Mouse (Mus musculus) liver, embryonic 11.5 days (tissue): Measurements from ENCODE around the gene Irf2bpl. TPM values are rescaled to one million over a fixed set of nuclear protein-coding genes. Genes with fewer than 3 reads are reported as not detected.

Experiments used
- ATAC-seq: fragments of 200-750 bp; cut with Nextera tagmentation; replicated peaks from 2 replicates; pipeline ENCODE4 v1.8.0; 2017; ENCODE audit warnings: moderate number of reproducible peaks, mild to moderate bottlenecking, moderate TSS enrichment, moderate library complexity; ENCODE audit not compliant: low FRiP score
- DNase-seq: peaks from one replicate; pipeline ENCODE4 v3.0.0-alpha.2; 2017; ENCODE audit warnings: low spot score
- H3K27ac ChIP-seq: fragments of 300-500 bp; sonication (generic); 2 replicates; pipeline ENCODE4 v1.5.1; 2014; ENCODE audit warnings: mild to moderate bottlenecking, low read depth, low read length, control low read depth
- H3K27me3 ChIP-seq: fragments of 300-500 bp; sonication (generic); replicated peaks from 2 replicates; pipeline ENCODE4 v1.6.1; 2014; ENCODE audit warnings: low read length, mixed read lengths; ENCODE audit not compliant: control insufficient read depth, insufficient read depth
- H3K36me3 ChIP-seq: fragments of 300-500 bp; sonication (generic); 2 replicates; pipeline ENCODE4 v1.6.1; 2014; ENCODE audit warnings: mild to moderate bottlenecking, low read length, moderate library complexity, mixed read lengths; ENCODE audit not compliant: control insufficient read depth, insufficient read depth
- H3K4me1 ChIP-seq: fragments of 300-500 bp; sonication (generic); replicated peaks from 2 replicates; pipeline ENCODE4 v1.6.1; 2014; ENCODE audit warnings: low read length, mixed read lengths; ENCODE audit not compliant: control insufficient read depth, insufficient read depth
- H3K4me2 ChIP-seq: fragments of 300-500 bp; sonication (generic); 2 replicates; pipeline ENCODE4 v1.6.1; 2014; ENCODE audit warnings: mild to moderate bottlenecking, control low read depth, moderate library complexity
- H3K4me3 ChIP-seq: fragments of 300-500 bp; sonication (generic); 2 replicates; pipeline ENCODE4 v1.5.1; 2014; ENCODE audit warnings: low read depth, low read length, control low read depth
- H3K9ac ChIP-seq: fragments of 300-500 bp; sonication (generic); 2 replicates; pipeline ENCODE4 v1.6.1; 2014; ENCODE audit warnings: low read depth, low read length, control low read depth
- H3K9me3 ChIP-seq: fragments of 300-500 bp; sonication (generic); 2 replicates; pipeline ENCODE4 v1.6.1; 2016; ENCODE audit warnings: low read length, inconsistent platforms, mixed read lengths; ENCODE audit not compliant: control insufficient read depth
- WGBS: fragments of 180-500 bp; shearing (Covaris S2); extraction: QIAGEN DNeasy Blood & Tissue Kit; methylation state at CpG from one replicate; pipeline ENCODE4 v1.1.7; 2014; 5-methylcytosine and 5-hydroxymethylcytosine counted together
- polyA plus RNA-seq: library from polyadenylated mRNA; unstranded; fragments of >200 nt; fragmentation: Nextera tagmentation; extraction: Ambion mirVana; gene quantifications from 2 replicates; pipeline ENCODE4 v1.2.1, GENCODE M21; 2014

Irf2bpl gene
- polyA plus RNA-seq, 1 experiment from 2014 or later = 9.7 TPM

- DNase-seq = no peak
- Histone ChIP-seq H3K4me2 (peak overlapping the region; percentile 96), H3K9ac (no peak overlapping the region)
These were observed 11.3 kb upstream of the Irf2bpl start for GRCm38 (mm10) chr12:86895703-86896409.

GRCm38 (mm10) chr12:86894841-86895428 is 10.3 kb upstream of the Irf2bpl start:
- DNase-seq (peak; percentile 55), ATAC-seq (peak; percentile 25; the same call in 1 of the 2 replicates)
- H3K9ac ChIP-seq = peak overlapping the region; percentile 70
- peak overlapping the region; percentile 41 for H3K4me3 ChIP-seq
- H3K4me1 ChIP-seq = peaks cover 75% of the 10 kb centered on the region
- H3K9me3 ChIP-seq = no peaks in the 10 kb centered on the region
- H3K36me3 ChIP-seq = no peaks in the 10 kb centered on the region
- 4% methylated on average over 12 of the region's 12 CpGs for WGBS
- H3K27ac ChIP-seq = peak overlapping the region; percentile 96
- H3K27me3 ChIP-seq = 0 out of 2 replicates have a peak, but pooled peaks cover 3% of the 10 kb centered on the region
- peak overlapping the region; percentile 96 for H3K4me2 ChIP-seq

More at GRCm38 (mm10) chr12:86895703-86896409, 11.3 kb upstream of the Irf2bpl start:
- Histone ChIP-seq H3K4me1 (peaks cover 67% of the 10 kb centered on the region), H3K4me3 (no peak overlapping the region), H3K36me3 (no peaks in the 10 kb centered on the region), H3K27ac (peak overlapping the region; percentile 96; the same call in 1 of the 2 replicates), H3K27me3 (0 out of 2 replicates have a peak, but pooled peaks cover 3% of the 10 kb centered on the region), H3K9me3 (no peaks in the 10 kb centered on the region)
- 58% methylated on average over 4 of the region's 4 CpGs for WGBS
- no peak for ATAC-seq

- peak overlapping the region; percentile 96 for H3K4me2 ChIP-seq
- ATAC-seq (peak; percentile 84), DNase-seq (peak; percentile 88)
- 0 out of 2 replicates have a peak, but pooled peaks cover 3% of the 10 kb centered on the region for H3K27me3 ChIP-seq
- H3K9me3 ChIP-seq = no peaks in the 10 kb centered on the region
- 0% methylated on average over 22 of the region's 26 CpGs for WGBS
- peak overlapping the region; percentile 70 for H3K9ac ChIP-seq
- peak overlapping the region; percentile 41 for H3K4me3 ChIP-seq
- H3K36me3 ChIP-seq = no peaks in the 10 kb centered on the region
- H3K4me1 ChIP-seq = peaks cover 80% of the 10 kb centered on the region
- peak overlapping the region; percentile 96 for H3K27ac ChIP-seq
These were observed 9.7 kb upstream of the Irf2bpl start for GRCm38 (mm10) chr12:86894184-86894839.

- Histone ChIP-seq H3K36me3 (no peaks in the 10 kb centered on the region), H3K4me3 (peak overlapping the region; percentile 41), H3K4me2 (peak overlapping the region; percentile 96), H3K9me3 (no peaks in the 10 kb centered on the region), H3K27me3 (0 out of 2 replicates have a peak, but pooled peaks cover 3% of the 10 kb centered on the region), H3K9ac (peak overlapping the region; percentile 58), H3K4me1 (peaks cover 86% of the 10 kb centered on the region), H3K27ac (peak overlapping the region; percentile 96)
- DNase-seq = no peak
- peak; percentile 8; the same call in 1 of the 2 replicates for ATAC-seq
- 3% methylated on average over 20 of the region's 20 CpGs for WGBS
These were observed 9.0 kb upstream of the Irf2bpl start for GRCm38 (mm10) chr12:86893326-86894183.

- 0 out of 2 replicates have a peak, but pooled peaks cover 6% of the 10 kb centered on the region for H3K27me3 ChIP-seq
- peak overlapping the region; percentile 96 for H3K27ac ChIP-seq
- peaks cover 85% of the 10 kb centered on the region for H3K4me1 ChIP-seq
- no peaks in the 10 kb centered on the region for H3K9me3 ChIP-seq
- DNase-seq = peak; percentile 68
- under 1% methylated on average over 18 of the region's 18 CpGs for WGBS
- peak overlapping the region; percentile 32; the same call in 1 of the 2 replicates for H3K9ac ChIP-seq
- no peak for ATAC-seq
- H3K36me3 ChIP-seq = no peaks in the 10 kb centered on the region
- peak overlapping the region; percentile 54 for H3K4me3 ChIP-seq
- peak overlapping the region; percentile 96 for H3K4me2 ChIP-seq
These were observed 8.2 kb upstream of the Irf2bpl start for GRCm38 (mm10) chr12:86892711-86893311.

GRCm38 (mm10) chr12:86891786-86892702 is 7.4 kb upstream of the Irf2bpl start:
- Histone ChIP-seq H3K4me2 (peak overlapping the region; percentile 96), H3K36me3 (no peaks in the 10 kb centered on the region), H3K27me3 (0 out of 2 replicates have a peak, but pooled peaks cover 6% of the 10 kb centered on the region), H3K4me1 (peaks cover 78% of the 10 kb centered on the region), H3K4me3 (peak overlapping the region; percentile 54), H3K27ac (peak overlapping the region; percentile 96), H3K9ac (peak overlapping the region; percentile 64), H3K9me3 (no peaks in the 10 kb centered on the region)
- WGBS = 4% methylated on average over 36 of the region's 37 CpGs
- DNase-seq (peak; percentile 75), ATAC-seq (peak; percentile 32)

- peak overlapping the region; percentile 64; the same call in 1 of the 2 replicates for H3K9ac ChIP-seq
- H3K36me3 ChIP-seq = no peaks in the 10 kb centered on the region
- ATAC-seq (no peak), DNase-seq (no peak)
- H3K4me1 ChIP-seq = peaks cover 75% of the 10 kb centered on the region
- 24% methylated on average over 11 of the region's 11 CpGs for WGBS
- peak overlapping the region; percentile 54 for H3K4me3 ChIP-seq
- H3K27me3 ChIP-seq = 0 out of 2 replicates have a peak, but pooled peaks cover 6% of the 10 kb centered on the region
- no peaks in the 10 kb centered on the region for H3K9me3 ChIP-seq
- H3K27ac ChIP-seq = peak overlapping the region; percentile 96; the same call in 1 of the 2 replicates
- H3K4me2 ChIP-seq = peak overlapping the region; percentile 96
These were observed 6.8 kb upstream of the Irf2bpl start for GRCm38 (mm10) chr12:86891454-86891785.
